11 mouse cellular contexts compared by ENCODE assay signal in the genomic region with DNA sequence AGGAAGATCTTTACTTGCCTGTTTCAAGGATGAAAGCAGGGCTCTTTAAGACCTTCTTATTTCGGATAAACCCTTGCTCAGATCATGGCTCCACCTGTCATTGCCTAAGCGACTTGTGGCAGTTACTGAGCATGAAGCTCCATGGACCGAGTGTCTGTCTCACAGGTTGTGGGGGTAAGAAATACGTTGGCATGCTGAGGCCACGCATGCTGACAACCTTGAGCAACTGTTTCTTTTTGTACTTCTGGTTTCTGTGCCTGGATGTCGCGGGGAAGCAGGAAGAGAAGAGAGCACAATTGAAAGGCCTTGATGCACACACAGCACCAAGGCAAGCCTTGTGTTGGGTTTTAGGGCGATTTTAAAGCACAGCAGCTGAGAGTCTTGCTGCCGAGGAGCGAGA.
DNase-seq lines count a peak whose midpoint lies in the region; ATAC-seq lines count a peak whose summit lies in the region.
"Had no signal": no experiment of that assay in that cellular context is flagged by ENCODE, and none has a peak within 500 bp of the region (broad histone marks: within the 10 kb centered on the region; RNA-seq: fewer than 3 reads in every experiment).

No protein-coding gene starts in this region.

- H3K27ac ChIP-seq in heart, embryonic 13.5 days (replicated peaks) = peak overlapping the region; percentile 81; the same call in 1 of the 2 replicates
- H3K27ac ChIP-seq in embryonic facial prominence, embryonic 12.5 days = peak overlapping the region; percentile 23; the same call in 1 of the 2 replicates
- H3K27ac ChIP-seq in hindbrain, embryonic 11.5 days (ENCODE audit: low read depth, low read length) = peak overlapping the region; percentile 71
- H3K27ac ChIP-seq in midbrain, embryonic 13.5 days = peak overlapping the region; percentile 92
- H3K27ac ChIP-seq in intestine, embryonic 15.5 days = no peak overlapping the region

- H3K4me1 ChIP-seq in heart, embryonic 13.5 days = peaks cover 54% of the 10 kb centered on the region
- H3K4me1 ChIP-seq in embryonic facial prominence, embryonic 12.5 days = peaks cover 19% of the 10 kb centered on the region
- peaks cover 12% of the 10 kb centered on the region; the same call in 1 of the 2 replicates for H3K4me1 ChIP-seq in hindbrain, embryonic 11.5 days (replicated peaks; ENCODE audit: control insufficient read depth, insufficient read depth, low read length)
- peaks cover 53% of the 10 kb centered on the region for H3K4me1 ChIP-seq in midbrain, embryonic 13.5 days (replicated peaks)
- H3K4me1 ChIP-seq in intestine, embryonic 15.5 days (replicated peaks) = peaks cover 8% of the 10 kb centered on the region; the same call in 1 of the 2 replicates

- H3K36me3 ChIP-seq in heart, embryonic 13.5 days = peaks cover 7% of the 10 kb centered on the region
- no peaks in the 10 kb centered on the region for H3K36me3 ChIP-seq in embryonic facial prominence, embryonic 12.5 days
- H3K36me3 ChIP-seq in hindbrain, embryonic 11.5 days (ENCODE audit: control insufficient read depth, insufficient read depth, low read length) = no peaks in the 10 kb centered on the region
- no peaks in the 10 kb centered on the region for H3K36me3 ChIP-seq in midbrain, embryonic 13.5 days
- no peaks in the 10 kb centered on the region for H3K36me3 ChIP-seq in intestine, embryonic 15.5 days

- no peak overlapping the region for H3K4me3 ChIP-seq in heart, embryonic 13.5 days
- no peak overlapping the region for H3K4me3 ChIP-seq in embryonic facial prominence, embryonic 12.5 days
- H3K4me3 ChIP-seq in hindbrain, embryonic 11.5 days (ENCODE audit: low read depth, low read length) = no peak overlapping the region
- H3K4me3 ChIP-seq in midbrain, embryonic 13.5 days (replicated peaks) = no peak overlapping the region
- no peak overlapping the region for H3K4me3 ChIP-seq in intestine, embryonic 15.5 days (replicated peaks)

- 51% methylated on average over 10 of the region's 10 CpGs for whole genome bisulfite sequencing in heart, embryonic 13.5 days
- WGBS in embryonic facial prominence, embryonic 12.5 days = 80% methylated on average over 10 of the region's 10 CpGs
- 72% methylated on average over 10 of the region's 10 CpGs for WGBS in hindbrain, embryonic 11.5 days
- WGBS in midbrain, embryonic 13.5 days = 41% methylated on average over 10 of the region's 10 CpGs
- 65% methylated on average over 10 of the region's 10 CpGs for WGBS in intestine, embryonic 15.5 days

- H3K27me3 ChIP-seq in heart, embryonic 13.5 days (replicated peaks) = no peaks in the 10 kb centered on the region
- no peaks in the 10 kb centered on the region for H3K27me3 ChIP-seq in embryonic facial prominence, embryonic 12.5 days
- no peaks in the 10 kb centered on the region for H3K27me3 ChIP-seq in hindbrain, embryonic 11.5 days (ENCODE audit: control insufficient read depth, insufficient read depth, low read length)
- H3K27me3 ChIP-seq in midbrain, embryonic 13.5 days = no peaks in the 10 kb centered on the region
- no peaks in the 10 kb centered on the region for H3K27me3 ChIP-seq in intestine, embryonic 15.5 days (replicated peaks)

- ATAC-seq in heart, embryonic 13.5 days (ENCODE audit: extremely low read depth, insufficient number of reproducible peaks, low FRiP score, low TSS enrichment) = no peak
- no peak for ATAC-seq in embryonic facial prominence, embryonic 12.5 days (ENCODE audit: insufficient number of reproducible peaks, insufficient read depth, low FRiP score, low TSS enrichment)
- ATAC-seq in hindbrain, embryonic 11.5 days (ENCODE audit: low FRiP score) = 0 out of 2 replicates have a peak, but pooled peaks have one; percentile 14
- ATAC-seq in midbrain, embryonic 13.5 days = peak; percentile 37
- ATAC-seq in intestine, embryonic 15.5 days = no peak

- peak overlapping the region; percentile 39 for H3K4me2 ChIP-seq in heart, embryonic 13.5 days
- H3K4me2 ChIP-seq in embryonic facial prominence, embryonic 12.5 days (replicated peaks) = no peak overlapping the region
- H3K4me2 ChIP-seq in hindbrain, embryonic 11.5 days (replicated peaks; ENCODE audit: low read depth, low read length) = no peak overlapping the region
- peak overlapping the region; percentile 37 for H3K4me2 ChIP-seq in midbrain, embryonic 13.5 days (replicated peaks)
- no peak overlapping the region for H3K4me2 ChIP-seq in intestine, embryonic 15.5 days (replicated peaks)

- H3K9ac ChIP-seq in heart, embryonic 13.5 days = peak overlapping the region; percentile 33; the same call in 1 of the 2 replicates
- H3K9ac ChIP-seq in embryonic facial prominence, embryonic 12.5 days = no peak overlapping the region
- peak overlapping the region; percentile 13; the same call in 1 of the 2 replicates for H3K9ac ChIP-seq in hindbrain, embryonic 11.5 days (ENCODE audit: low read depth, low read length)
- peak overlapping the region; percentile 24 for H3K9ac ChIP-seq in midbrain, embryonic 13.5 days (replicated peaks)
- H3K9ac ChIP-seq in intestine, embryonic 15.5 days = no peak overlapping the region

- 0 out of 2 replicates have a peak, but pooled peaks cover 7% of the 10 kb centered on the region for H3K9me3 ChIP-seq in heart, embryonic 13.5 days
- H3K9me3 ChIP-seq in embryonic facial prominence, embryonic 12.5 days = no peaks in the 10 kb centered on the region
- H3K9me3 ChIP-seq in hindbrain, embryonic 11.5 days (ENCODE audit: control insufficient read depth, low read length) = no peaks in the 10 kb centered on the region; the same call in none of the 2 replicates
- peaks cover 5% of the 10 kb centered on the region; the same call in 1 of the 2 replicates for H3K9me3 ChIP-seq in midbrain, embryonic 13.5 days
- H3K9me3 ChIP-seq in intestine, embryonic 15.5 days = no peaks in the 10 kb centered on the region

- DNase-seq in heart, adult 8-10 months (ENCODE audit: low spot score) = no peak
- DNase-seq in hindbrain, embryonic 11.5 days (ENCODE audit: low spot score) = no peak
- no peak for DNase-seq in cerebellum, postnatal 10 days
- no peak for DNase-seq in adrenal gland, adult 2 months
- DNase-seq: embryo, embryonic 11 days; kidney, postnatal 25 days; thymus, postnatal 36 days had no signal

Comparison
In these comparisons a context has a peak if more than half of its experiments do, and no peak if none do; other contexts are left out.
1. ATAC-seq: peak in hindbrain, embryonic 11.5 days (single experiment) and midbrain, embryonic 13.5 days (single experiment); none in heart, embryonic 13.5 days (single experiment), embryonic facial prominence, embryonic 12.5 days (single experiment) and intestine, embryonic 15.5 days (single experiment).
2. H3K4me2 ChIP-seq: peak in heart, embryonic 13.5 days (single experiment) and midbrain, embryonic 13.5 days (single experiment); none in embryonic facial prominence, embryonic 12.5 days (single experiment), hindbrain, embryonic 11.5 days (single experiment) and intestine, embryonic 15.5 days (single experiment).
3. H3K9ac ChIP-seq: peak in heart, embryonic 13.5 days (single experiment), hindbrain, embryonic 11.5 days (single experiment) and midbrain, embryonic 13.5 days (single experiment); none in embryonic facial prominence, embryonic 12.5 days (single experiment) and intestine, embryonic 15.5 days (single experiment).